Mouse (Mus musculus): ENCODE measurements around the gene Adam8. TPM values are rescaled to one million over a fixed set of nuclear protein-coding genes. Genes with fewer than 3 reads are reported as not detected.

The Adam8 gene
- total RNA-seq, 4 experiments from 2014 or later = 1.8 to 5.9 (median 4.4) TPM

DNA sequence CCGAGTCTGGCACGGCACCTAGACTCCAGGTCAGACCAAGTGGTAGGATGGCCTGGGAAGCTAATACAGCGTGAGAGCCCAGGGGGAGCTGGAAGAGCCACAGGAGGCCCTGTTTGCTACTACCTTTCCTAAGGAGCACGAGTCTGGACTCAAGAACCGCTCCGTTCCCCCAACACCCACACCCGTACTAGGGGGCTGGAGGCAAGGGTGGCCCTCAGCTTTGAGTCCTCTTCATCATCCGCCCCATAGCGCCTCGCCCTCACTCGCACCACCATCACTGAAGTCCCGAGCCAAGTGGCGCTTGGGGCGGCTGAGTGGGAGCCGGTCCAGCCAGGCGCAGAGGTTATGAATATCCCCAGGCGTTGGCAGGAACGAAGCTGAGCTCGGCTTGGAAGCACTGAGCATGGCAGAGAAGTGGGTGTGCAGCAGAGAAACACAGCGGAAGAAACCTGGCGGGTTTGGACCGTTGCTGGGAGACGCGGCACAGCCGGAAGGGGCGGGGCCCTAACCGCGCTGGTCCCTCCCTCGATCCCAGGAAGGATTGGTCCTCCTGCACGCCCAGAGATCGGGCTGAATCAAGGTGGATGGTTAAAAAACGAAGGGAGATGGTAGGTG is 14.0 kb downstream of the Adam8 start, which contains the start of gene 6430531B16Rik:
Gene 6430531B16Rik (minus strand): TSS at position 478 of the 615 bp plus-strand sequence.
- peak; percentile 80 for DNase-seq

DNA sequence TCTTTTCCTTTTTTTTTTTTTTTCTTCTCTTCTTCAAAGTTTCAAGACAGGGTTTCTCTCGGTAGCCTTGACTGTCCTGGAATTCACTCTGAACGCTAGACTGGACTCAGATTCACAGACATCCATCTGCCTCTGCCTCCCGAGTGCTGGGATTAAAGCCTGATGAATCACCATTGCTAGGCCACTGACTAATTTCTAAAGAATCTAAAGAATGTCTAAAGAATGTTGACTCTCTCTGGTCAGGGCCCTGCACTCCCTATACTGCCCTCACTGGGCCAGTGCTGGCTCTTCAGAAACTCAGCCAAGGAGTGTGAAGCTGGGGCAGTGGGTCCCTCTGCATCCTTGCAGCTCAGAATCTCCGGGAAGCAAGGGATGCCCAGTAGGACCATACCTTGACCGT is 16.9 kb downstream of the Adam8 start:
- no peak for DNase-seq

DNA sequence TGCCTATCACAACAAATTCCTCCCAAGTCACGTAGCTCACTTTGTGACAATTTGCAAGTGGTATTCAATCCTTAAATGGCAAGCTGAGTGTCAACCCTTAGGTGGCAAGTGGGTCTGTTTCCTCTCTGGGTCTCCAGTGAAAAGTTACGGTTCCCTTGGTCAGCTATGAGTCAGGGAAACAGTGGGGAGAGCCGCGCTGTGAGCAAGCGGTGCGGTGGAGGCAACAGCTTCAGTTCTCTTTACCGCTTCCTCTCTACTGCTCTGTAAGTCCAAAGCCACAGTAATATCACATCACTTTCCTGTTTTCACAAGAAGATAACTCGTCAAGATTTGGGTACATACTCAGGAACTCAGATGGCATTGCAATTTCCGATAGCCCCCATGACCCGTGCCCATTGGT is 18.1 kb downstream of the Adam8 start:
- DNase-seq = no peak

DNA sequence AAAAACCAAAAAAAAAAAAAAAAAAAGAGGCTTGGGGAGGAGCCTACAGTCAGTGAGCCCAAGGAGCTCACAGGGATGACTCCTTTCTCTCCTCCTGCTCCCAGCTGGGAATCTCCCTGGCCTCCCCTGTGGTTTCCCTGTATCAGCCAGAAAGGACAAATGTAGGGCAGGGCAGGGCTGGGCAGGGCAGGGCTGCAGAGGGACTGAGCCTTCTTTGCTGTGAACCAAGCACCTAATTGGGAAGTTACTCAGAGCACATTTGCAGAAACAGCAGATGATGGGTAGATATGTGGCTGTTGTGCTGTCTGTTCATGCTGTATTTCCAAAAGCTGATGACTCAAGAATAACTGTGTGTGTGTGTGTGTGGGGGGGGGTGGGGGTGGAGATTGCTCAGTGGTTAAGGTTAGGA is 19.4 kb downstream of the Adam8 start:
- DNase-seq = no peak

DNA sequence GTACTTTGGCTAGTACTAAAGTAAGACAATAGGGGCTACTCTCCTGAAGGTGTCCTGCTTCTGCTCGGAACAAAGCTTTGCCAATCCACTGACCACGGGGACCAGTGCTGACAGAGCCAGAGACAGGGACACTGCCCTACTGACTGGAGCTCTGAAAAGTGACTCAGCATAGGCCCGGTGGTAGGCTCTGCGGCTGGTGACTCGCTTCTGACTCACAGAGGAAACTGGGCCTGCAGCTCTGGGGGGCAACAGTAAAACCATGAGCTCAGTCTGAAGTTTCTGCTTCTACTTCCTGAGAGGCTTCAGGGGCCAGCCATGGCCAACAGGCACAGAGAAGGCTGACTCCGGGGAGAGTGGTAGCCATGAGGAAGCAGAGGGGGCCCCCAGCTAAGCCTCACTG is 20.9 kb downstream of the Adam8 start:
- DNase-seq = no peak

DNA sequence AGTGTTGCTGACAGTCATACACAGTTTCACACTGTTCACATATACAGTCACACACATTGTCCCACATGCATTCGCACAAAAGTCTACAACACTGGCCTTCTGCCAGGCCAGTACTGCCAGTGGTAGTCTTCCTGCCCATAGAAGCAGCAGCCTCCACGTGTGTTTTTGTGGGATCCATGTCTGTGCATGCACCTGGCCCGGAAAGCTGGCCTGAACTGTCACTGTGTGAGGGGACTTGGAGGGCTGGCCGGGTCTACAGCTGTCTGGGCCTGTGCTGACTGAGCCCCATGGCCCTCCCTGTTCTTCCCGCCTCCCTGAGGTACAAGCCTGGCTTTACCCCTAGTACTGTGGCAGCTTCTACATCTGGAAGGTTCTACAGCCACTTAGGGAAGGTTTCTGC is 21.4 kb downstream of the Adam8 start:
- DNase-seq = no peak

DNA sequence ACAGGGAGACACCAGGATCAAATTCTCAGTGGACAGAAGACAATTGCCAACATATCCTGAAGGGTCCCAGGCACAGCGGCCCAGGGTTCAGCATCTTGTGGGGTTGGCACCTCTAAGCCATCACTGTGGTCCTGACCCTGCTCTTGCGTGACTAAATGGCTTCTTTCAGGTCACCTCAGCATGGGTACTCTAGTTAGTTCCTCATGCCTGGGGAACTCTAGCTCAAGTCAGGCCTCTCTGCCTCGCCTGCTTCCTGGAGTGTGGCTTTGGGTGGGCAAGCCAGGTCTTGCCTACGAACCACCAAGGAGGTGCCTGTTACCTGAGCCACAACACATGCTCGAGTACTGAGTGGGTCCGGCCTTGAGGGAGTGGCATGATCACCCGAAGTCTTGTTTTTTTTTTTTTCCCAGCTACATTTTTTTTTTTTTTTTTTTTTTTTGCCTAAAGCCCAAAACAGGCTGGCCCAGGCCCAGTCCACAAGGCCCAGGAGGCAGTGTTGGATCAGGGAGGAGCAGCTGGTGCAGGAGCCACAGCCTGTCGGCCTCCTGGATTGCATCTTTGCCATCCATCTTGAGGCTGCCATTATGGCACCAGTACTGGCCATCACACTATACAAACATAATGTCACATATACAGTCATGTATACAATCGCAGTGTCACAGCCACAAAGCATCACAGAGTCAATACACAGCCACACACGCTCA is 22.0 kb downstream of the Adam8 start:
- no peak for DNase-seq

DNA sequence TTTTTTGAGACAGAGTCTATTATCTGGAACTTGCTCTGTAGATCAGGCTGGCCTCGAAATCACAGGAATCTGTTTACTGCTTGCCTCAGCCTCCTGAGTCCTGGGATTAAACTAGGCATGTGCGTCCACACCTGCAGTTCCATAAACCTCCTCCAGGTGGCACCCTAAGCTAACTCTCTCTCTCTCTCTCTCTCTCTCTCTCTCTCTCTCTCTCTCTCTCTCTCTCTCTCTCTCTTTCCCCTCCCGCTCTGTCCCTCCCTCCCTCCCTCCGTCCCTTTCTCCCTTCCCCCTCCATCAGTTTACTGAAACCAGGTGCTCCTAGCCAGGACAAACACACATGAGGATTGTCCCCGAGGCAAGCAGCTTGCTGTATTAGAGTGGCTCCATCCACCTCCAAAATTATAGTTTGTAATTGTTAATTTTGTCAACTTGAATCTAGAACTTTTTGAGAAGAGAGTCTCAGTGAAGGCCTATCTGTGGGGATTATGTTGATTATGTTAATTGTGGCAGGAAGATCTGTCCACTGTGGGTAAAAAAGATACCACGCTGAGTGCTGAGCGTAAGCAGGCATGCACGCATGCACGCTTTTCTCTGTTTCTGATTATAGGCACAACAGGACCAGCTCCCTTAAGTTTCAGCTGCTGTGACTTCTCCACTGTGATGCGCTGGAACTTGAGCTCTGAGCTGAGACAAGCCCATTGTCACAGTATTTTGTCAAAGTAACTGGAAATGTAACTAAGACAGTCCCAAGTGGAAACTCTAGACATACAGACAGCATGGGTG is 22.8 kb downstream of the Adam8 start:
- DNase-seq = no peak

DNA sequence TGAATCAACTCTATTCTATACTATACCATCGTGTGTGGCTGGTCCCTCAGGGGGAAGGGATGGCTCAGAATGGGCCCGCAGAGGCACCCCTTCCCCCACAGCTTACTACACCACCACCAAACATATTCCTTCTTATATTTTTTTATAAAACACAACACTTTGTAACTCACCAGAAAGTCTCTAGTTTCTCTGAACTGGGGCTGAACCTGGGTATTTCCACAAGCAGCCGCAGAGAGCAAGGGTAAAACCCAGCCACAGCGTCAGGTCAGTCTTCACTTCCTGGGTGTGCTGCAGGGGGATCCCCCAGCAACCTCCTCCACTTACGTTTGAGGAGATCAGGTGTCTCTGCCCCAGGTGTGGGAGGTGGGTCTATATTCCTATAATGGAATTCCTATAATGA is 23.9 kb downstream of the Adam8 start:
- DNase-seq = no peak

DNA sequence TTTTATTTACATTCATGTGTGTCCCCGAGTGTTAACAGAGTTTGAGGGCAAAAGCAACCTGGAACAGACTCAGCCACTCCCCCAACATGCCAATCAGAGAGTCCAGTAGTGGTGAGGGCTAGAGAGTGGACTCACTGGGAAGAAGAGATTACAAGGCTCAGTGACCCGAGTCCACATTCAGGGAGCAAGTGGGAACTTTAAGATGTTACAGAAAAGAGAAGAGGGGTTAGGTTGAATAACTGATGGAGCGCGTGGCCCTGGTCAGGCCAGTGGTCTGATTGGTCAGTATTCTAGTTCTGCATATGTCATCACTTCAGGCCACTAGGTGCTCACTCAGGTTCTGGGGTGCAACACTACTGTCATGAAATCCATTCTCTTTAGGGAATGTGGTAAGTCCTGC is 25.2 kb downstream of the Adam8 start:
- no peak for DNase-seq

DNA sequence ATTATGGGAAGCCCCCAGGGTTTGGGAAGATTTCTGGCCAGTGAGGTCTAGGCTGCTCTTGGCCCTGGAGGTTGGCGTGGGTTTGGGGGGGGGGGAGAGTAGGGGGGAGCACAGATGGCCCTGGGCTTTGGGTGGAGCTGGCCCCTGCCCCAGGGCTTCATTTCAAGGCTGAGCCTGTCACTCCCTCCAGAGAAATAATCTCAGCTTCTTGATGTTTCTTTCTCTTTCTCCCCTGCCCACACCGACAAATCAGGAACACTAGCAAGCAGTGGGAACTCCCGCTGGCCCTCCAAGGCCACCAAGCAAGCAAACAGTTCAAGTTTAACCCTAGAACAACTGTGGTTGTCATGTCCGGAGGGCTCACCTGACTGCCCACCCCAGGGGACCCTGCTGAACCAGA is 28.5 kb downstream of the Adam8 start:
- no peak for DNase-seq

DNA sequence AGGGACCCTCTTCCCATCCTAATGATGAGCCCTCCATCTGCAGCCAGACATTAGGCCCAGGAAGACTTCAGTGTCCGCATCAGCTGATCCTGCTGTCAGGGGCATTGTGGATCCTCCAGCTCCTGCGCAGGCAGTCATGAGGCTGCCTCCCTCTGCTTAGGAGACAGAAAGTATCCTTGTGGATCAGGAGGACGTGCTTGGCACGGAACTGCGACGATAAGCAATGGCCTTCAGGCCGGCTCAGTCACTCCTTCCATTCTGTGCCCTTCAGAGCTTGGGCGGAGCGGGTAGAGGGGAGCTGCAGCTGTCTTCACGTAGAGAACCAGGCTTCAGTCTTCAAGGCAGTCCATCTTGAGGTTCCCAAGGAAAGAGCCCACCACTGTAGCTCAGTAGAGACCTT is 31.2 kb downstream of the Adam8 start:
- DNase-seq = peak; percentile 86

DNA sequence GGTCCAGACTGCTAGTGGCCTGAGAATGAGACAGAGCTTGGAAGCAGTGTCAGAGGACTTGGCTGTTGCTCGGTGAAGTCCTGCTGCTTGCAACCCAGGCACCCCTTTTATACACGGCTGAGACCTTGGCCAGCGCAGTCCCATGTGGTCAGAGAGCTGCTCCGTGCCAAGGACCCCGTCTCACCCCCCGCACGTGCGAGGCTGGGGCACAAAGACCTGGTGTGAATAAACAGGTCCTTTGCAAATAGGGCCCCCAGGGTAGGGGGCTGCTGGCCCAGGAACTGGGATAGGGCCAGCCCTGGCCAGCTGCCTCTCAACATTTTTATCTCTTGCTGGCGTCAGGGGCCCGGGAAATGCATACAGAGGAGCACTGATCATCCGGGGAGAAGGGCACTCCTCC is 34.4 kb downstream of the Adam8 start:
- DNase-seq = no peak

DNA sequence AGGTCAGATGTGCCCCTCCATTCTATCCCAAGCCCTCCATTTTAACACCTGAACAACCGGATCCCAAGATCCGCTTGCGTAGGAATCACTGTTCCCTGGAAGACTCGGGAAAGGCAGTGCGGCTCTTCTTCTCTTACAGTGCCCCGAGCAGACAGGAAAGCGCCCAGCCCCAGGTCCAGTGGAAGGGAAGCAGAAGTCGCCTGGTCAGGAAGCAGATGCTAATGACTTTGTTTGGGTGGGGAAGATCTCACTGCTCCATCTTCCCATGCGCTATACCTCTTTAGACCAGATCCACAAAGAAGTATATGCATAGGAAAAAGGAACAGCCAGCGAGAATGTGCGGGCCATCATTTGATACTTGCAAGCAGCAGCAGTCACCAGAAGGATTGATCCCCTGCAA is 34.9 kb downstream of the Adam8 start:
- no peak for DNase-seq

DNA sequence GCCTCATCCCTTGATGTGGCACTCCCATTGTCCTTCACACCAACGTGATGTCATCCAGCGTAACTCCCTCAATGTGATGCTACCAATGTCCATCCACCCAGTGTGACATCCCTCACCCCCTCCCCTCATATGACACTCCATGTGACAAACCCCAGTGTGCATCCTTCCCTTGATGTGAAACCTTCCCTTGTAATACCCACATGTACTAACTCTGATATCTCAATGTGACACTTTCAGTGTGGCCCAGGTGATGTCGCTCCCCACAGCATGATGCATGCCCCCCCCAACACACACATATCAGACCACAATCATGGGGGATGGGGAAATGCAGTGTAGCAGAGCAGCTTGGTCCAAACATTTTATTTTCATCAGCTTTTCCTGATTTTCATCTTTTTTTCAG is 35.7 kb downstream of the Adam8 start:
- no peak for DNase-seq

DNA sequence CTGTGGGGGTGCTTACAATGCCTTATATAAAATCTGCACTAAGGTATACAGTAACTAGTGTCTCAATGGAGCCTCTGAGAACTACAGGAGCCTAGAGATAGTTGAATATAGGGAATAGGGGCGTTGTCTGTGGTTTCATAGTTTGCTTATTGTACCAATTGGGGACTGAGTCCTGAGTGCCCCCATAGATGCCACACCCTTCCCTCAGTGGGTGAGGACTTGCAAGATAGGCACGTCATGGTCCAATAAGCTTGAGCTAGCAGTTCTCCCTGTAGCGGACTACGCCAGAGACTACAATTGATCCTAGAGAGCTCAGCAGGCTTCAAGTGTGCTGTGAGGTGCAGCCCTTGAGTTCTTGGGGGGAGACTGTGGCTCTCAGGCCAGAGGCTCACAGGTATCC is 36.9 kb downstream of the Adam8 start:
- no peak for DNase-seq

DNA sequence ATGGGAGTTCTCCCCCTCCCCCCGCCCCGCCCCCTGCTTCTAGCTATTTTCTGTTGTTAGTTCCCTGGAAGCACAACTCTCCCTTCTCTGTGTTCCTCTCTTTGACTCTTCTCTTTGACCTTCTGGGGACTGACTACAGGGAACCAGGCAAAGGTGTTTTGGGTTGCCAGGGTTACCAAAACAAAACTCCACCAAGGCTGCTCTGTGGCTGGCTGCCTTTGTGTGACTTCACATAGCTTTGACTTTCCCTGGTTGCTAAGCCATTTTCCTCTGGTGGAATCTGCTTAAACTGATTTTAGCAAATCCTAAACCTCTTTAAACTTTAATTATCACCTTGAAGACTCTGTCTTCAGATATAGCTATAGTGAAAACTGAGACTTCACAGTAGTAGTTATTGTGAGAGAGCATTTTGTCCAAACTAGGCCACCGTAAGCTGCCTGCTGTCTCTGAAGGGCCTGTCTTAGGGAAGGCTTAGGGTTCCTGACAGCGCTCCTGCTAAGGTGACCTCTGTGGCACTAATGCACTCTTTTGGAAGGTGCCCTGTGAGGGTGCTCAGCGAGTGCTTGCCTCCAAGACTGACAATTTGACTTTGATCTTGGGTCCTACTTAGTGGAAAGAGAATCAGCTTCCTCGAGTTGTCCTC is 40.2 kb downstream of the Adam8 start:
- no peak for DNase-seq

DNA sequence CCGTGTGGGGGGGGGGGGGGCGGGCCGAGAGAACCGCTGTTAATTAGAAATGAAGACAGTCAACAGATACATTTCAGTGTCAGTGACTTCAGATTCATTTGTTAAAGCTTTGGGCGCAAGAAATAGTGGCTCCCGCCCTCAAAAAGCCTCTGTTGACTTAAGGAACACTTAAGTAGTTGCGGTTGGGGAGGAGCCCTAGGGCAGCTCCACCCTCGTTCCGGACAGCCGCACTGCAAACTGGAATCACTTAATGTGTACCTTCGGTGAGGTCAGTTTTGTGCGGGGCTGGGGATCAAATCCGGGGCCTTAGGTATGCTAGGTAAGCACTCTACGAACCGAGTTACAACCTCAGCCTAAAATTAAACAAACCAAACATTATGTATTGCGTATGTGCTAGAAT is 41.3 kb downstream of the Adam8 start:
- DNase-seq = no peak

DNA sequence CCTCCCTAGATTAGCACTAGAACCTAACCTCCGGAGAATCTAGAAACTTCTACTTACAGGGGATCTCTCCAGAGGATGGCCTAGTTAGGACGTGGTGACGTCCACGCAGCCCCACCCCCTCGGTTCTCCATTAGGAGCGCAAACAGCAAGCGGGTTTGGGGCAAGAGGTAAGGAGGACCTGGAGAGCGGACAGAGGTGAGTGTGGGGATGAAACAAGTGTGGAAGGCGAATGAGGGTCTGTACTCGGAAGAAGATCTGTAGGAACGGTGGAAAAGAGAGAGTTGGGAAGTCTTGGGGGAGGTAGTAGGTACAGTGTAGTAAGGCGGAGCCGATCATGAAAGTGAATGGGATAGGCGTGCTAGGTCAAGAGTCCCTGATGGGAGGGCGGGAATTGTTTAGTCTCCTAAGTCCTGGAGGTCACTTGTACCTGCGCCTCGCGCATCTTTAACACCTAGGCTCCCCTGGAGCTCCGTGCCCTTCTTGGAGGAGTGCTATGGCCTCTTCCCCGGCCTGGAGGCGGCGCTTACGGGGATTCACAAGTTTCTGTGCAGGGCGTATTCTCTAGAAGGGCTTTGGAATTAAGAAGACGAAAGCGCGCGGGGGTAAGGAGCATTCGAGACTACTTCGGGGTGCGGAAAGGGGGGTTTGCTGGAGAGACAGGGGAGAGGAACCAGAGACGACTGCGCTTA is 41.9 kb downstream of the Adam8 start:
- no peak for DNase-seq

DNA sequence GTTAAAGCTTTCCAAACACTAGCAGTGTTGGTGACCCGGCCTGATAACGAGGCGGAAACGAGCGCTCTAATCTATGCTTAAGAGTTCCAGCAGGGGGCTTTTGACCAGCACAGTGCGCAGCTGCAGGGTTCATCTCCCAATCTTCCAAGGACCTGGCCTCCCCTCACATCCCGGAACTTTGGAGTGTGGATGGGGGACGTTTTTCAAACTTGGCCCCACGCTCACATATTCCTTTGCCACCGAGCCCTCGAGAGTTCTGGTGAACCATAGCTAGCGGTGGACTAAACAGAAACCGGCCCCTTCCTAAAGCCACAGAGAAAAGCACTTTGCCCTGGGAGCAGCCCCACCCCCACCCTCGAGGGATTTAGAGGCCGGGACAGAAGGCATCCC is 42.5 kb downstream of the Adam8 start:
- no peak for DNase-seq

DNA sequence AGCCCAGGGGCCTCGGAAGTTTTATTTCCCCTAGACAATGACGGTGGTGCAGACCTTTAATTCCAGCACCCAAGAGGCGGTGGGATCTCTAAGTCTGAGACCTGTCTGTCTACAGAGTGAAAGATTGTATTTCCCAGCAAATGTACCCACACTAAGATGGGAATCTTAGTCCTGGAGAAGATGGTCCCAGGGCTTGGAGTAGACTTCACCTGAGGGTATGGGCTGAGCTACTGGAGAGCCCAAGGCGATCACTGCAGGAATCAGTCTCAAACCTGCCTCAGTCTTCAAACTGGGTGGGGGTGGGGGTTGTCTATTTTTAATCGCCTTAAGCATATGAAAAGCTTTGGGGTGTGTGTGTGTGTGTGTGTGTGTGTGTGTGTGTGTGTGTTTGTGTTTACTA is 46.3 kb downstream of the Adam8 start:
- DNase-seq = no peak

DNA sequence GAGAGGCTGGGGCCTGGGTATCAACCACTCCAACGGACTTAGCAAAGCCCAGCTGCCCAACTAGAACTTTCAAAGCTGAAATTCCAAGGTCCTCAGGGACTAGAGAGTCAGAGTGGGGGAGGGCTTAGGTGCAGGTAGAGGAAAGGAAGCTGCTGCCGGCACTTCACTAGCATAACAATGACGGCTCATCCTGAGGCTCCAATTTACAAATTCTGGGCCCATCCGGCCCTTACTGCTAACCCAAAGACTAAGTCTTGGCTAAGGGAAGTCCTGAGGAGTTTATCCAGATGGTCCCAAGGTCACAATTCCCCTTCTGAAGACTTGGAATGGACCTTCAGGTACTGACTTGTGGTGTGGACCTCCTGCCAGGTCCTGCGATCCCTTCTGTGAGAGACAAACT is 46.8 kb downstream of the Adam8 start:
- no peak for DNase-seq
